Mouse (Mus musculus): ENCODE data around the gene Arhgef17. TPM values are rescaled to one million over a fixed set of nuclear protein-coding genes. Genes with fewer than 3 reads are reported as not detected.
"Not testable (repeated sequence)": the region's sequence is repeated elsewhere in the genome, so short reads cannot be mapped to it uniquely, and the experiment has no call there.

Arhgef17 gene
- polyA plus RNA-seq, 1 experiment, result 11.1 TPM

- no peak overlapping the region for H3K4me3 ChIP-seq (ENCODE audit: control insufficient read depth, insufficient read depth, low read length)
- H3K36me3 ChIP-seq (ENCODE audit: control insufficient read depth, insufficient read depth, low read length), result peaks cover 5% of the 10 kb centered on the region; the same call in 1 of the 2 replicates
- WGBS, result 95% methylated on average over 2 of the region's 2 CpGs
- no peak overlapping the region for H3K27ac ChIP-seq (ENCODE audit: control insufficient read depth, insufficient read depth, low read length)
- no peaks in the 10 kb centered on the region for H3K27me3 ChIP-seq (ENCODE audit: control insufficient read depth, insufficient read depth, low read length)
- DNase-seq, result no peak
- peaks cover 42% of the 10 kb centered on the region for H3K4me1 ChIP-seq (replicated peaks; ENCODE audit: control insufficient read depth, insufficient read depth, low read length)
- TF ChIP-seq CTCF (IDR thresholded peaks at IDR 0.05; ENCODE audit: borderline replicate concordance, control insufficient read depth, extremely low read depth, insufficient read depth, low read length, poor library complexity) (no peak), POLR2A (IDR thresholded peaks at IDR 0.05; ENCODE audit: control insufficient read depth, extremely low read depth, insufficient read depth, low read length, poor library complexity) (no peak)
These were observed 82.4 kb downstream of the Arhgef17 start for GRCm38 (mm10) chr7:100849508-100849907.

- H3K4me3 ChIP-seq (ENCODE audit: control insufficient read depth, insufficient read depth, low read length), result no peak overlapping the region
- peaks cover 34% of the 10 kb centered on the region for H3K4me1 ChIP-seq (replicated peaks; ENCODE audit: control insufficient read depth, insufficient read depth, low read length)
- H3K27me3 ChIP-seq (ENCODE audit: control insufficient read depth, insufficient read depth, low read length), result no peaks in the 10 kb centered on the region
- DNase-seq, result peak; percentile 75
- WGBS, result 52% methylated on average over 6 of the region's 6 CpGs
- peaks cover 5% of the 10 kb centered on the region; the same call in 1 of the 2 replicates for H3K36me3 ChIP-seq (ENCODE audit: control insufficient read depth, insufficient read depth, low read length)
- no peak overlapping the region for H3K27ac ChIP-seq (ENCODE audit: control insufficient read depth, insufficient read depth, low read length)
- TF ChIP-seq POLR2A (IDR thresholded peaks at IDR 0.05; ENCODE audit: control insufficient read depth, extremely low read depth, insufficient read depth, low read length, poor library complexity) (no peak), CTCF (IDR thresholded peaks at IDR 0.05; ENCODE audit: borderline replicate concordance, control insufficient read depth, extremely low read depth, insufficient read depth, low read length, poor library complexity) (peak; percentile 30; the same call in 1 of the 2 replicates)
These were observed 83.2 kb downstream of the Arhgef17 start for GRCm38 (mm10) chr7:100848744-100849143.

DNA sequence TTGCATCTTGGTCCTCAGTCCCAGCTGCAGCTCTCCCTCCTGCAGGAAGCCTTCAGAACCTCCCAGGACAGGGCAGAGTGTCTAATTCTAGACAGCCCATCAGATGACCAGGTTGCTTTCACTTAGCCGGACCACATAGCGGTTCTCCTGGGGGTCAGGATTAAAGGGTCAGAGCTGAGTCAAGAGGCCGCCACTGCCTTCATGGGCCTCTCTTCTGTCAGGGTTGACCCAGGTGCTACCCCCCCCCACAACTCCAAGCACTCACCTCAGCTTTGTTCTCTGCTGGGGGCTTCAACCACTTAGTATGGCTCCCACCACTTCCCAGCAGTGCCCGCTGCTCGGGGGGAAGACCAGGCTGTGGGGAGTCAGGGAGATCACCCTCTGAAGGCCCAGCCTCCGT lies 84.8 kb downstream of the Arhgef17 start:
- TF ChIP-seq CTCF (IDR thresholded peaks at IDR 0.05; ENCODE audit: borderline replicate concordance, control insufficient read depth, extremely low read depth, insufficient read depth, low read length, poor library complexity) (no peak), POLR2A (IDR thresholded peaks at IDR 0.05; ENCODE audit: control insufficient read depth, extremely low read depth, insufficient read depth, low read length, poor library complexity) (no peak)
- no peaks in the 10 kb centered on the region for H3K27me3 ChIP-seq (ENCODE audit: control insufficient read depth, insufficient read depth, low read length)
- no peak overlapping the region for H3K27ac ChIP-seq (ENCODE audit: control insufficient read depth, insufficient read depth, low read length)
- no peak for DNase-seq
- peaks cover 18% of the 10 kb centered on the region for H3K4me1 ChIP-seq (replicated peaks; ENCODE audit: control insufficient read depth, insufficient read depth, low read length)
- peaks cover 5% of the 10 kb centered on the region; the same call in 1 of the 2 replicates for H3K36me3 ChIP-seq (ENCODE audit: control insufficient read depth, insufficient read depth, low read length)
- H3K4me3 ChIP-seq (ENCODE audit: control insufficient read depth, insufficient read depth, low read length), result no peak overlapping the region
- over 99% methylated on average over 6 of the region's 6 CpGs for WGBS

DNA sequence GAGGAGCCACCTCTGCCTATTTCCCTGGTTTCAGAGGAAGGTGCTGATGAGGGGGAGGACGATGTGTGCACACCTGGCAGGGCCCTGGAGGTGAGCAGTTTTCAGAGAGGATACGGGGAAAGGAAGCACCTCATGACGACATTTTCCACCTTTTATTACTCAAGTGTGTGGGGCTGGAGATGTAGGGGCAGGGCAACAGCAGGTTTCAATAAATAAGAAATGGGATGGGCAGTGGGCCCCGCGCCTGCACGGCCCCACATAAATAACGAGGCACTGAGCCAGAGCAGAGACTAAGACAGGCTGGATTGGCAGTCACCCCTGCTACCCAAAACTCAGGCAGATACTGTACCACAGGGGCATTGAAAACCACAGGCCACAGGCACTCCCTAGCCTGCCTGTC lies 85.9 kb downstream of the Arhgef17 start:
- 46% methylated on average over 7 of the region's 7 CpGs for WGBS
- H3K4me3 ChIP-seq (ENCODE audit: control insufficient read depth, insufficient read depth, low read length); H3K4me1 ChIP-seq (replicated peaks; ENCODE audit: control insufficient read depth, insufficient read depth, low read length); DNase-seq; H3K27ac ChIP-seq (ENCODE audit: control insufficient read depth, insufficient read depth, low read length); H3K27me3 ChIP-seq (ENCODE audit: control insufficient read depth, insufficient read depth, low read length); H3K36me3 ChIP-seq (ENCODE audit: control insufficient read depth, insufficient read depth, low read length): not testable (repeated sequence)

- H3K4me3 ChIP-seq (ENCODE audit: control insufficient read depth, insufficient read depth, low read length), result no peak overlapping the region
- WGBS, result 0% methylated on average over 1 of the region's 1 CpGs
- H3K27ac ChIP-seq (ENCODE audit: control insufficient read depth, insufficient read depth, low read length), result no peak overlapping the region
- H3K27me3 ChIP-seq (ENCODE audit: control insufficient read depth, insufficient read depth, low read length), result no peaks in the 10 kb centered on the region
- no peak for DNase-seq
- H3K36me3 ChIP-seq (ENCODE audit: control insufficient read depth, insufficient read depth, low read length), result peaks cover 5% of the 10 kb centered on the region; the same call in 1 of the 2 replicates
- peaks cover 9% of the 10 kb centered on the region for H3K4me1 ChIP-seq (replicated peaks; ENCODE audit: control insufficient read depth, insufficient read depth, low read length)
- no peak for TF ChIP-seq CTCF (IDR thresholded peaks at IDR 0.05; ENCODE audit: borderline replicate concordance, control insufficient read depth, extremely low read depth, insufficient read depth, low read length, poor library complexity)
- TF ChIP-seq POLR2A (IDR thresholded peaks at IDR 0.05; ENCODE audit: control insufficient read depth, extremely low read depth, insufficient read depth, low read length, poor library complexity), result no peak
These were observed 86.5 kb downstream of the Arhgef17 start for GRCm38 (mm10) chr7:100845412-100845811.

GRCm38 (mm10) chr7:100845026-100845400 lies 86.9 kb downstream of the Arhgef17 start:
- peaks cover 5% of the 10 kb centered on the region; the same call in 1 of the 2 replicates for H3K36me3 ChIP-seq (ENCODE audit: control insufficient read depth, insufficient read depth, low read length)
- H3K27ac ChIP-seq (ENCODE audit: control insufficient read depth, insufficient read depth, low read length), result no peak overlapping the region
- no peaks in the 10 kb centered on the region for H3K27me3 ChIP-seq (ENCODE audit: control insufficient read depth, insufficient read depth, low read length)
- DNase-seq, result no peak
- TF ChIP-seq CTCF (IDR thresholded peaks at IDR 0.05; ENCODE audit: borderline replicate concordance, control insufficient read depth, extremely low read depth, insufficient read depth, low read length, poor library complexity) (no peak), POLR2A (IDR thresholded peaks at IDR 0.05; ENCODE audit: control insufficient read depth, extremely low read depth, insufficient read depth, low read length, poor library complexity) (no peak)
- peaks cover 9% of the 10 kb centered on the region for H3K4me1 ChIP-seq (replicated peaks; ENCODE audit: control insufficient read depth, insufficient read depth, low read length)
- no peak overlapping the region for H3K4me3 ChIP-seq (ENCODE audit: control insufficient read depth, insufficient read depth, low read length)

- Histone ChIP-seq H3K36me3 (ENCODE audit: control insufficient read depth, insufficient read depth, low read length) (peaks cover 5% of the 10 kb centered on the region; the same call in 1 of the 2 replicates), H3K4me1 (replicated peaks; ENCODE audit: control insufficient read depth, insufficient read depth, low read length) (peaks cover 9% of the 10 kb centered on the region), H3K4me3 (ENCODE audit: control insufficient read depth, insufficient read depth, low read length) (no peak overlapping the region), H3K27ac (ENCODE audit: control insufficient read depth, insufficient read depth, low read length) (no peak overlapping the region), H3K27me3 (ENCODE audit: control insufficient read depth, insufficient read depth, low read length) (no peaks in the 10 kb centered on the region)
- WGBS, result 87% methylated on average over 2 of the region's 2 CpGs
- DNase-seq, result no peak
- TF ChIP-seq POLR2A (IDR thresholded peaks at IDR 0.05; ENCODE audit: control insufficient read depth, extremely low read depth, insufficient read depth, low read length, poor library complexity) (no peak), CTCF (IDR thresholded peaks at IDR 0.05; ENCODE audit: borderline replicate concordance, control insufficient read depth, extremely low read depth, insufficient read depth, low read length, poor library complexity) (no peak)
These were observed 87.4 kb downstream of the Arhgef17 start for GRCm38 (mm10) chr7:100844385-100845025.
